Mouse (Mus musculus) MEL (cell line): ENCODE measurements at regions not wholly inside any gene's neighbourhood (a gene's known extent, or its start where the extent isn't known, plus 50 kb on each side); places are given as distances from the start of the nearest gene placed in this dataset.

Source experiments
- BHLHE40 ChIP-seq: IDR thresholded peaks from 2 replicates; pipeline ENCODE4 v1.6.1; 2012; ENCODE audit warnings: low read depth, mild to moderate bottlenecking, inconsistent platforms, low read length, improper control_type of control experiment, borderline replicate concordance
- CTCF ChIP-seq, 3 experiments: IDR thresholded peaks in 2 of 3; conservative IDR thresholded peaks in 1 of 3; 2 replicates each; pipeline ENCODE4 v1.5.1; 2011 to 2012; ENCODE audit warnings: low read length in 3 of 3, low read depth in 2 of 3, mild to moderate bottlenecking in 2 of 3, improper control_type of control experiment in 1 of 3, inconsistent platforms in 1 of 3, mixed read lengths in 1 of 3, moderate library complexity in 1 of 3; ENCODE audit not compliant: control insufficient read depth in 1 of 3, insufficient read depth in 1 of 3, poor library complexity in 1 of 3, severe bottlenecking in 1 of 3
- EP300 ChIP-seq, 2 experiments: IDR thresholded peaks; 2 replicates each; pipeline ENCODE4 v1.6.1; 2011; ENCODE audit warnings: improper control_type of control experiment in 2 of 2, low read length in 2 of 2, low read depth in 1 of 2, mild to moderate bottlenecking in 1 of 2
- GABPA ChIP-seq: IDR thresholded peaks from 2 replicates; pipeline ENCODE4 v1.6.1; 2012; ENCODE audit warnings: low read depth, mild to moderate bottlenecking, inconsistent platforms, low read length, improper control_type of control experiment, moderate library complexity
- MXI1 ChIP-seq: IDR thresholded peaks from 2 replicates; pipeline ENCODE4 v1.6.1; 2011; ENCODE audit warnings: mild to moderate bottlenecking, low read depth, low read length, improper control_type of control experiment
- POLR2A ChIP-seq, 2 experiments: IDR thresholded peaks; 2 replicates each; pipeline ENCODE4 v1.6.1; 2011 to 2012; ENCODE audit warnings: low read length in 2 of 2, mild to moderate bottlenecking in 2 of 2, control low read depth in 1 of 2, improper control_type of control experiment in 1 of 2, low read depth in 1 of 2, moderate library complexity in 1 of 2; ENCODE audit not compliant: control insufficient read depth in 1 of 2, insufficient read depth in 1 of 2, poor library complexity in 1 of 2
- RAD21 ChIP-seq: IDR thresholded peaks from 2 replicates; pipeline ENCODE4 v1.6.1; 2011; ENCODE audit warnings: mild to moderate bottlenecking, low read depth, low read length, improper control_type of control experiment
- SMC3 ChIP-seq: IDR thresholded peaks from 2 replicates; pipeline ENCODE4 v1.6.1; 2011; ENCODE audit warnings: low read depth, low read length, improper control_type of control experiment
- TBP ChIP-seq: IDR thresholded peaks from 2 replicates; pipeline ENCODE4 v1.8.0; 2011; ENCODE audit warnings: low read depth, low read length, improper control_type of control experiment
- TCF12 ChIP-seq: IDR thresholded peaks from 2 replicates; pipeline ENCODE4 v1.6.1; 2014; ENCODE audit warnings: low read depth, mild to moderate bottlenecking, inconsistent platforms, low read length, improper control_type of control experiment, moderate library complexity
- ZNF384 ChIP-seq: IDR thresholded peaks from 2 replicates; pipeline ENCODE4 v1.6.1; 2012; ENCODE audit warnings: low read depth, mild to moderate bottlenecking, inconsistent platforms, low read length, improper control_type of control experiment

DNA sequence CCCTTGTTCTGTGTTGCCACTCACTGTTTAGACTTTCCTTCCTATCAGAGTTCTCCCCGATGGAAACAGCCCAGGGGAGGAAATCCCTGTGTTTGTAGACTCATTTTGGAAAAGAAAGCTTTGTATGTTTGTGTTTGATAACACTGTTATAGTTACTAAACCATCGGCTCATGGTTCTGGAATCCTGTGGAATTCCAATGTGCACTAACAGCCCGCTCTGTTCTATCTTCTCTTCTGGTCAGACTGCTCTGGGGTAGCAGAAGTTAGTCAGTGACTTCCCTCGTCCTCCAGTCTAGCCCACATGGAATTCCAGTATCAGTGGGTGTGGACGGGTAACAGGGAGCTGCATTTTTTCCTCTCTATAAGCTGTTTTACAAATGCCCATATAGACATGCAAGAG, 66.2 kb upstream of the Pla2g4a start:
- TF ChIP-seq BHLHE40 = no peak
- TF ChIP-seq CTCF (IDR thresholded peaks at IDR 0.05 in 2 of 3, conservative IDR thresholded peaks at IDR 0.05 in 1 of 3; ENCODE audit: control insufficient read depth in 1 of 3, insufficient read depth in 1 of 3, low read depth in 2 of 3, low read length in 3 of 3, poor library complexity in 1 of 3, severe bottlenecking in 1 of 3) = no peak
- no peak for TF ChIP-seq MXI1
- no peak for TF ChIP-seq GABPA
- TF ChIP-seq RAD21 = no peak
- TF ChIP-seq SMC3 = no peak
- no peak for TF ChIP-seq ZNF384
- no peak for TF ChIP-seq POLR2A (IDR thresholded peaks at IDR 0.05; ENCODE audit: control insufficient read depth in 1 of 2, insufficient read depth in 1 of 2, low read depth in 1 of 2, low read length in 2 of 2, poor library complexity in 1 of 2)
- no peak for TF ChIP-seq TCF12
- TF ChIP-seq EP300 (IDR thresholded peaks at IDR 0.05; ENCODE audit: low read depth in 1 of 2, low read length in 2 of 2) = no peak
- TF ChIP-seq TBP = no peak
